Mouse (Mus musculus) embryonic facial prominence, embryonic 13.5 days (tissue): ENCODE data around the gene Hook1. TPM values are rescaled to one million over a fixed set of nuclear protein-coding genes. Genes with fewer than 3 reads are reported as not detected.

Experiments used
- ATAC-seq: fragments of 200-750 bp; cut with Nextera tagmentation; 2 replicates; pipeline ENCODE4 v1.8.0; 2017; ENCODE audit warnings: low read depth; ENCODE audit not compliant: insufficient number of reproducible peaks, insufficient read depth, low FRiP score, low TSS enrichment
- H3K27ac ChIP-seq: fragments of 300-500 bp; sonication (generic); 2 replicates; pipeline ENCODE4 v1.5.1; 2015; ENCODE audit warnings: moderate library complexity, mild to moderate bottlenecking, inconsistent platforms
- H3K27me3 ChIP-seq: fragments of 300-500 bp; sonication (generic); 2 replicates; pipeline ENCODE4 v1.6.1; 2015; ENCODE audit warnings: mild to moderate bottlenecking, inconsistent platforms
- H3K36me3 ChIP-seq: fragments of 300-500 bp; sonication (generic); 2 replicates; pipeline ENCODE4 v1.6.1; 2015; ENCODE audit warnings: mild to moderate bottlenecking, inconsistent platforms
- H3K4me1 ChIP-seq: fragments of 300-500 bp; sonication (generic); 2 replicates; pipeline ENCODE4 v1.6.1; 2015; ENCODE audit warnings: inconsistent platforms
- H3K4me2 ChIP-seq: fragments of 300-500 bp; sonication (generic); 2 replicates; pipeline ENCODE4 v1.6.1; 2015; ENCODE audit warnings: moderate library complexity, mild to moderate bottlenecking, inconsistent platforms
- H3K4me3 ChIP-seq: fragments of 300-500 bp; sonication (generic); 2 replicates; pipeline ENCODE4 v1.5.1; 2015; ENCODE audit warnings: mild to moderate bottlenecking, inconsistent platforms
- H3K9ac ChIP-seq: fragments of 300-500 bp; sonication (generic); 2 replicates; pipeline ENCODE4 v1.6.1; 2015; ENCODE audit warnings: mild to moderate bottlenecking, inconsistent platforms
- H3K9me3 ChIP-seq: fragments of 300-500 bp; sonication (generic); 2 replicates; pipeline ENCODE4 v1.6.1; 2016; ENCODE audit warnings: inconsistent platforms
- WGBS: fragments of 180-500 bp; shearing (Covaris S2); methylation state at CpG from one replicate; pipeline ENCODE4 v1.1.7; 2015; ENCODE audit warnings: mixed read lengths; 5-methylcytosine and 5-hydroxymethylcytosine counted together
- polyA plus RNA-seq: library from polyadenylated mRNA; unstranded; fragments of >200 nt; fragmentation: Nextera tagmentation; extraction: Ambion mirVana; gene quantifications from 2 replicates; pipeline ENCODE4 v1.2.1, GENCODE M21; 2015

Hook1 gene
- 8.6 and 12.0 TPM in 2 replicates for polyA plus RNA-seq

- peak within 1 kb of the TSS; percentile 80 for H3K4me2 ChIP-seq
- ATAC-seq: peak; percentile 97
- peak within 1 kb of the TSS; percentile 65 for H3K4me3 ChIP-seq
- no peaks in the 10 kb centered on the region for H3K36me3 ChIP-seq
- H3K9me3 ChIP-seq: no peaks in the 10 kb centered on the region
- H3K27me3 ChIP-seq: peaks cover 13% of the 10 kb centered on the region
- under 1% methylated on average over 82 of the region's 82 CpGs for WGBS
- 0 out of 2 replicates have a peak within 1 kb of the TSS, but pooled peaks have one; percentile 55 for H3K27ac ChIP-seq
- H3K9ac ChIP-seq: peak within 1 kb of the TSS; percentile 69
- H3K4me1 ChIP-seq: peaks cover 8% of the 10 kb centered on the region
These were observed at the start of gene Hook1 for GRCm38 (mm10) chr4:95966928-95967724. TSS of gene Hook1 (plus strand) at chr4:95967240.

- Histone ChIP-seq H3K36me3 (no peaks in the 10 kb centered on the region), H3K4me1 (peaks cover 25% of the 10 kb centered on the region), H3K4me2 (no peak overlapping the region), H3K4me3 (no peak overlapping the region), H3K9ac (no peak overlapping the region), H3K27me3 (no peaks in the 10 kb centered on the region), H3K27ac (peak overlapping the region; percentile 48; the same call in 1 of the 2 replicates), H3K9me3 (no peaks in the 10 kb centered on the region)
- no peak for ATAC-seq
- WGBS: 38% methylated on average over 6 of the region's 6 CpGs
These were observed 49.3 kb upstream of the Hook1 start for GRCm38 (mm10) chr4:95917703-95918102.

DNA sequence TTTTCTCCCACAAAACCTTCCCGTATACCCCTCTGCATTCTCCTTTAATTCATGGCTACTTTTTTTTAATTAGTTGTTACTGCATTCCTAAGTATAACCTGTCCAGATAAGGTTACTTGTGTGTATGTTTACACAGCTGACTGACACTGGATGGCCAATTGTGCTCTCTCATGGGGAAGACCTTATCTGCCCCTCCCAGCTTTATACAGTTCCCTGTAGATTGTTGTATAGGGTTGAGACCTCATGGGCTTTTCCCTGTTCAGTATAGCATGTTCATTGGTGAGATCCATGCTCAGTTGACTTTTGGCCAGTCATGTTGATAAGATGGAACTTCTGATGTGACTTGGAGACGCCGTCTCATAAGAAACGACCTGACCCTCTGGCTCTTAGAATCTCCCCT, 46.6 kb upstream of the Hook1 start:
- Histone ChIP-seq H3K36me3 (no peaks in the 10 kb centered on the region), H3K9me3 (no peaks in the 10 kb centered on the region)
- no peak for ATAC-seq

GRCm38 (mm10) chr4:95924210-95925184, 42.5 kb upstream of the Hook1 start:
- Histone ChIP-seq H3K9me3 (no peaks in the 10 kb centered on the region), H3K27me3 (no peaks in the 10 kb centered on the region), H3K9ac (no peak overlapping the region), H3K36me3 (no peaks in the 10 kb centered on the region), H3K4me3 (no peak overlapping the region), H3K4me2 (peak overlapping the region; percentile 18; the same call in 1 of the 2 replicates), H3K4me1 (0 out of 2 replicates have a peak, but pooled peaks cover 5% of the 10 kb centered on the region), H3K27ac (no peak overlapping the region)
- WGBS: 7% methylated on average over 7 of the region's 7 CpGs
- no peak for ATAC-seq

More for the DNA sequence above, 46.6 kb upstream of the Hook1 start:
- H3K9ac ChIP-seq: no peak overlapping the region
- peaks cover 29% of the 10 kb centered on the region for H3K4me1 ChIP-seq
- no peaks in the 10 kb centered on the region for H3K27me3 ChIP-seq
- H3K4me2 ChIP-seq: no peak overlapping the region
- 78% methylated on average over 4 of the region's 4 CpGs for WGBS
- no peak overlapping the region for H3K4me3 ChIP-seq
- H3K27ac ChIP-seq: no peak overlapping the region

DNA sequence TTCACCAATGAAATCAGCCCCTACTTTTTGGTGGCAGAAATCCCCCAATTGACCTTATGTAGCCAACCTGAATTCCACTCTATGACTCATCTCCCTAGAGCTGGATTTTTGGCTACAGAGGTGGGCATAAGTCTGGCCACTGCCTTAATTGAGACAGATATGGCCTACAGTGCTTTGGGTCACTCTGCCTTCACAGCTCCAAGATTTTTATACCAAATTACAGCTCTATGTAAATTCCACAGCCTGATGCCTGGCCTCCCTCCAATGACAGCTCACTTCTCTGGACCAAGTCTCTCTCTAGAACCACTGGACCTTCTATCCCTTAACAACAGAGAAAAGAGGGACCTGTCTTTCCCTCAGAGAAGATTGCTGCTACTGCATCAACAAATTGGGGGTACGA, 38.2 kb upstream of the Hook1 start:
- Histone ChIP-seq H3K36me3 (no peaks in the 10 kb centered on the region), H3K27ac (no peak overlapping the region), H3K4me2 (no peak overlapping the region), H3K4me1 (0 out of 2 replicates have a peak, but pooled peaks cover 5% of the 10 kb centered on the region), H3K9ac (no peak overlapping the region), H3K27me3 (no peaks in the 10 kb centered on the region), H3K9me3 (no peaks in the 10 kb centered on the region), H3K4me3 (no peak overlapping the region)
- WGBS: 88% methylated on average over 1 of the region's 1 CpGs
- ATAC-seq: no peak

DNA sequence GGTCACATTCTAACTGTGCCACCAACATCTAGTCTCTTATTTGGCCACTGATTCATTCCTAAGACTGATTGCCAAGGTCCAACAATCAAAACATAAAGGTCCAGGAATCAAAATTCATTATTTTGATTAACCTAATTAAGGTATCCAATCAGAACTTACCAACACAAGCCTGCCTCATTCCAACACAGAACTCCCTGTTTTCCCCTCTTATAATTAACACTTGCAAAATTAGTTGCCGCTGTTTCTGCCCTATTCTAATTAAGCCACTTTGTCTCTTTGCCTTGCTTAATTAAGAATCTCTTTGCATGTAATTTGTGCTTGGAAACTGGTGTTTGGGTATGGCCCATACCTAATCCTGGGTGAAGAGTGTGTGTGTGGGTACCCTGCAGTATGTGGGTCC, 37.1 kb upstream of the Hook1 start:
- Histone ChIP-seq H3K27ac (no peak overlapping the region), H3K4me1 (0 out of 2 replicates have a peak, but pooled peaks cover under 1% of the 10 kb centered on the region), H3K36me3 (no peaks in the 10 kb centered on the region), H3K9ac (no peak overlapping the region), H3K27me3 (no peaks in the 10 kb centered on the region), H3K9me3 (no peaks in the 10 kb centered on the region), H3K4me3 (no peak overlapping the region), H3K4me2 (no peak overlapping the region)
- WGBS: 75% methylated on average over 1 of the region's 1 CpGs
- ATAC-seq: no peak

DNA sequence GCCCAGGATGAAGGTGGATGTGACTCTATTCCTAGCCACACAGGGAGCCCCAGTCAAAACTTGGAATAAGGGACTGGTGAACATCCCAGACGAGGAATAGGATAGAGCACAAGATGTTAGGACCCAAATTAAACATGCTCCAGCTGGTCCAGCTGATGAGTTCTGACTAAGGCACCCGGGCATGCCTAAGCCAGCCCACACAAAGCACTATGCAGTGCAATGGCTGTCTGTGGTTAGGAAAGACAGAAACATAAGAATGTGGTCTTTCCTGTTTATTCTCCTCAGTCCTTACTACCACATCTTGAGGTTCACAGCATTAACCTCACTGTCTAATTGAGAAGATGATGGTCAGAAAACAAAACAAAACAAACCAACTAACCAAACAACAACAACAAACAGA, 35.7 kb upstream of the Hook1 start:
- Histone ChIP-seq H3K36me3 (no peaks in the 10 kb centered on the region), H3K9ac (no peak overlapping the region), H3K27me3 (no peaks in the 10 kb centered on the region), H3K4me1 (no peaks in the 10 kb centered on the region), H3K27ac (no peak overlapping the region), H3K4me2 (no peak overlapping the region), H3K9me3 (no peaks in the 10 kb centered on the region), H3K4me3 (no peak overlapping the region)
- WGBS: 50% methylated on average over 2 of the region's 2 CpGs
- ATAC-seq: peak; percentile 43; the same call in 1 of the 2 replicates

- WGBS: 85% methylated on average over 9 of the region's 9 CpGs
- Histone ChIP-seq H3K4me3 (no peak overlapping the region), H3K27me3 (no peaks in the 10 kb centered on the region), H3K9ac (no peak overlapping the region), H3K4me2 (no peak overlapping the region), H3K36me3 (no peaks in the 10 kb centered on the region), H3K4me1 (no peaks in the 10 kb centered on the region), H3K27ac (no peak overlapping the region), H3K9me3 (no peaks in the 10 kb centered on the region)
- no peak for ATAC-seq
These were observed 33.2 kb upstream of the Hook1 start for GRCm38 (mm10) chr4:95933801-95934356.

DNA sequence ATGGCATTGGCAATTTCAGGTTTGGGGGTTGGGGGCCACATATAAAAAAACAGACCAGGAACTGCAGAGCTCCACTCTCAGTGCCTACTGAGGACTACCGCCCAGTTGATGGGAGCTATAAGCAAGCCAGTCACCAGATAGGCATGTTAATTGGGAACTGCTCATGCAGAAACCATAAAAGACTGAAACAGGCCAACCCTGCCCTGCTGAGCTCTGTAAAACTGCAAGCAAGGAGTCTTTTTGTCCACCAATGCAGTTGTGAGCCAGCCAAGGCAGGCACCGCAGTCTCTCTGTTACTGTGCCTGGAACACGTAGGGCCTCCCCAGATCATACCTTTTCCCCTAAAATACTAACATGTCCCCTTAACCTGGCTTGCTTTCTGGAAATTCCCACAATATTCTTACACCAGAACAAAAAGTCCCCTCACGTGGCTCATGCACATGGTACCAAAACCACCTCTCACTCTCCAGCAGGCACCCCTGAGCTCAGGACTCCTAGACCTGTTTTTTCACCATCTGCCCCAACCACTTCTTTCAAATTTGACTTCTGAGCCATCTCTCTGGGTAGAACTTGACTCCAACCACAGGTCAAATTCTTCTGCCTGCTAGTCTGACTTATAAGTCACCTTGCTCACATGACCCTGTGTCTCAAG, 32.5 kb upstream of the Hook1 start:
- no peak overlapping the region for H3K27ac ChIP-seq
- H3K36me3 ChIP-seq: no peaks in the 10 kb centered on the region
- H3K4me1 ChIP-seq: no peaks in the 10 kb centered on the region
- no peak for ATAC-seq
- H3K27me3 ChIP-seq: no peaks in the 10 kb centered on the region
- no peak overlapping the region for H3K4me2 ChIP-seq
- H3K9me3 ChIP-seq: no peaks in the 10 kb centered on the region
- no peak overlapping the region for H3K4me3 ChIP-seq
- no peak overlapping the region for H3K9ac ChIP-seq
- 86% methylated on average over 4 of the region's 4 CpGs for WGBS

DNA sequence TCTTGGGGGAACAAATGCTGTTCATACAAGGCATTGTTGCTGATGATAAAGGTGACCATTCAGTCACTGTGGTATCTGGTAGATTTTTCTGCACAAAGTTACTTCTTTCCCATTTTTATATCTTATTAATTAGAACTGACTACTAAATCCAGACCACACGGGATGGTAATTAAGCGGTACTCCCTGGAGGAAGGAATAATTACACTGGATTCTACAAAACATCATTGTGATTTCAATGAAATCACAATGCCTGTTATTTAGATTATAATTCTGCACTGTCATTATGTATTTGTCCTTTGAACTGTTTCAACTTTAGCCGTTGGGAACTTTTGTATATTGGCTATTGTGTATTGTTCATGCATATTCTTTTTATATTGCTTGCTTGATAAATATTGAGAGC, 28.3 kb upstream of the Hook1 start:
- H3K4me1 ChIP-seq: no peaks in the 10 kb centered on the region
- H3K27ac ChIP-seq: no peak overlapping the region
- WGBS: 64% methylated on average over 3 of the region's 3 CpGs
- no peaks in the 10 kb centered on the region for H3K36me3 ChIP-seq
- no peak for ATAC-seq
- no peak overlapping the region for H3K4me2 ChIP-seq
- H3K4me3 ChIP-seq: no peak overlapping the region
- no peaks in the 10 kb centered on the region for H3K27me3 ChIP-seq
- no peak overlapping the region for H3K9ac ChIP-seq
- H3K9me3 ChIP-seq: no peaks in the 10 kb centered on the region

DNA sequence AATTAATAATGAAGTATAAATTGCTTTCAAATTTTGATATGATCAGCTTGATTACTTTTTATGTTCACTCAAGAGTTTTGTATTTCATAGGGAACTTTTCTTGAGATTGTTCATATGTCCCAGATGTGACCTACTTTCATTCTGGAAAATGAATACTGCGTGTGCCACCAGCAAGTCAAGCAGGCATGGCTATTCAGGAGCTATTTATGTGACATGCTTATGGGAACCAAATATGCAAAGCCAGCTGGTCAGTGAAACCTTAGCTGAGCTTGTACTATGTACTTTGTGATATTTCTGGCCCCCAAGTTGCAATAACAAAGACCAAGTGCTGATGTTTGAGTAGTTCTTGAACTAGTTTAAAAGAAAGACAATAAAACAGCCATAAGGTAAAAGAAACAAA, 19.1 kb upstream of the Hook1 start:
- Histone ChIP-seq H3K36me3 (no peaks in the 10 kb centered on the region), H3K4me1 (no peaks in the 10 kb centered on the region), H3K27ac (no peak overlapping the region), H3K4me2 (no peak overlapping the region), H3K4me3 (no peak overlapping the region), H3K9ac (no peak overlapping the region), H3K9me3 (no peaks in the 10 kb centered on the region), H3K27me3 (no peaks in the 10 kb centered on the region)
- no peak for ATAC-seq
- WGBS: 33% methylated on average over 1 of the region's 1 CpGs
